Mouse (Mus musculus) forebrain, embryonic 13.5 days (tissue): Measurements from ENCODE around the gene Gstp2. TPM values are rescaled to one million over a fixed set of nuclear protein-coding genes. Genes with fewer than 3 reads are reported as not detected.

Experiments
- ATAC-seq: fragments of 200-750 bp; cut with Nextera tagmentation; 2 replicates; pipeline ENCODE4 v1.8.0; 2017
- H3K27ac ChIP-seq: fragments of 300-500 bp; sonication (generic); 2 replicates; pipeline ENCODE4 v1.5.1; 2015; ENCODE audit warnings: inconsistent platforms, mild to moderate bottlenecking, moderate library complexity
- H3K27me3 ChIP-seq: fragments of 300-500 bp; sonication (generic); 2 replicates; pipeline ENCODE4 v1.6.1; 2015; ENCODE audit warnings: mild to moderate bottlenecking, inconsistent platforms
- H3K36me3 ChIP-seq: fragments of 300-500 bp; sonication (generic); 2 replicates; pipeline ENCODE4 v1.6.1; 2015; ENCODE audit warnings: mild to moderate bottlenecking, inconsistent platforms; ENCODE audit not compliant: poor library complexity, severe bottlenecking
- H3K4me1 ChIP-seq: fragments of 300-500 bp; sonication (generic); 2 replicates; pipeline ENCODE4 v1.6.1; 2015; ENCODE audit warnings: inconsistent platforms
- H3K4me2 ChIP-seq: fragments of 300-500 bp; sonication (generic); 2 replicates; pipeline ENCODE4 v1.6.1; 2015; ENCODE audit warnings: inconsistent platforms, mild to moderate bottlenecking, moderate library complexity
- H3K4me3 ChIP-seq: fragments of 300-500 bp; sonication (generic); 2 replicates; pipeline ENCODE4 v1.5.1; 2015; ENCODE audit warnings: mild to moderate bottlenecking, inconsistent platforms
- H3K9ac ChIP-seq: fragments of 300-500 bp; sonication (generic); 2 replicates; pipeline ENCODE4 v1.6.1; 2015; ENCODE audit warnings: mild to moderate bottlenecking, inconsistent platforms
- H3K9me3 ChIP-seq: fragments of 300-500 bp; sonication (generic); replicated peaks from 2 replicates; pipeline ENCODE4 v1.6.1; 2016; ENCODE audit warnings: inconsistent platforms
- WGBS: fragments of 180-500 bp; shearing (Covaris S2); methylation state at CpG from one replicate; pipeline ENCODE4 v1.1.7; 2015; 5-methylcytosine and 5-hydroxymethylcytosine counted together
- polyA plus RNA-seq: library from polyadenylated mRNA; unstranded; fragments of >200 nt; fragmentation: Nextera tagmentation; extraction: Ambion mirVana; gene quantifications from 2 replicates; pipeline ENCODE4 v1.2.1, GENCODE M21; 2015

Gstp2 gene
- polyA plus RNA-seq, 1 experiment from 2014 or later: 2.5 TPM

DNA sequence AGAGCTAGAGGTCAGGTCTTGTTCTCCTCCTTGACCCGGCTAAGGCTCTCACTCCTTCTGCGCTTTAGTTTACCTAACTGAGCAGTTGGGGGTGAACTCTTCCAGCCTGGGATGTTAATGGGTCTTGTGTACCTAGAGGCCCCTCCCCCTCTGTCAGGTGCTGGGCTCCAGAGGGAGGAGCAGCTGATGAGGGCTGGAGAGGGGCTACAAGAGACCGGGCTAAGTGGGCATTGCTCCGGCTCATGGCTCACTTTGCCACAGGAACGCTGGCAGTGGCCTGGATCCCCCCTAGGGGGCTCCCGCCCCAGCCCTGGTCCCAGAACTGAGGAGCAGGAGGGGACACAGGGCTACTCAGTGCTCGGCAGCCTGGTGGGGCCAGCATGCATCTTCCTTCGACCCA lies 38.0 kb upstream of the Gstp2 start:
- Histone ChIP-seq H3K36me3 (no peaks in the 10 kb centered on the region), H3K27ac (no peak overlapping the region), H3K27me3 (0 out of 2 replicates have a peak, but pooled peaks cover 7% of the 10 kb centered on the region), H3K4me1 (no peaks in the 10 kb centered on the region), H3K9ac (no peak overlapping the region), H3K9me3 (no peaks in the 10 kb centered on the region), H3K4me2 (no peak overlapping the region), H3K4me3 (no peak overlapping the region)
- WGBS: 37% methylated on average over 8 of the region's 8 CpGs
- no peak for ATAC-seq

DNA sequence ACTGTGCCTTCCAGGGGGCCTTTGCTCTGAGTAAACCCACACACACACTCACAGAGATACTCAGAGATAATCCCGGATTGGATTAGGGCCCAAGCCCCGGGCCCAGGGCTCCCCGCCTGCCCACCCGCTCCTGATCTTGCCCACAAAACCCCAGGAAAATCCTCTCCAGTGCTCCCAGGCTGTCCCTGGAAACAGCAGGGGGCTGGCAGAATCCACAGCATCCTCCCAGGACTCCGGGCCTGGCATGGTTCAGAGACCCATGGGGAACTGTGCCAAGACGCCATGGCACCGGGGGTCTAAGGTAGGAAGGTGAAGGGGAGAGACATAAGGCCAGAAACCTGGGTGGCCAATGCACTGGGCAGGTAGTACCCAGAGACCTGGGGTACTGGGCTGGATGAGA lies 37.5 kb upstream of the Gstp2 start:
- WGBS: 76% methylated on average over 7 of the region's 7 CpGs
- no peak overlapping the region for H3K4me3 ChIP-seq
- H3K4me1 ChIP-seq: no peaks in the 10 kb centered on the region
- H3K27me3 ChIP-seq: 0 out of 2 replicates have a peak, but pooled peaks cover 7% of the 10 kb centered on the region
- no peak overlapping the region for H3K9ac ChIP-seq
- no peak overlapping the region for H3K27ac ChIP-seq
- no peak for ATAC-seq
- H3K36me3 ChIP-seq: no peaks in the 10 kb centered on the region
- H3K4me2 ChIP-seq: no peak overlapping the region
- H3K9me3 ChIP-seq: no peaks in the 10 kb centered on the region

DNA sequence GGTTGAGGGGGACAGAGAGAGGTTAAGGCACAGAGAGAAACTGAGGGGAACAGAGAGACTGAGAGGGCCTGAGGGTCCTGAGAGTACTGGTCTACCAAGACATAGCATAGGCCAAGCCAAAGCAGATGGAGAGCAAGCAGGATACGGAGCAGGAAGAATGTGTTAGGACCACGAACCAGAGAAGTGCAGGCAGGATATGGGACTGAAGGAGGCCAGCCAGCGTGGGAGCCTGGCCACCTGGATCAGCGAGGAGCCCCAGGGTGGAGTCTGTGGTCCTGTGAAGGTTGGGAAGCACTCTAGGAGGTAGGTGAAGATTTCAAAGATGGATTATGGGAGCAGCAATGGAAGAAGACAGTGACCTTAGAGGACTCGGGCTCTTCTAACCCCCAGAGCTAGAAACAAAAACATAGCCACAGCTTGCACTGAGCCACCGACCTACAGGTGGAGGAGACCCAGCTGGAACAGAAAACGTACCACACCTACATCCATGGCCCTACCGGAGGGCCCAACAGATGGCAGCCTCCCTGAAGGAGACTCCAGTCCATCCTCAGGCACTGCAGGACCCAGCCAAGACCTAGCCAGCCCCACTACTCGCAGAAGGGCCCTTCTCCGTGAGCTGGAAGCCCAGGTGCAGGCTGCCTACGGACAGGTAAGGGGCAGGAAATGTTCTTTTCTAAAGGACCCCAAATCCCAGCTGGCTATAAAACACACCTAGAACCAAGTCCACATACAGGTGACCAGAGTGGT lies 36.6 kb upstream of the Gstp2 start:
- Histone ChIP-seq H3K27me3 (0 out of 2 replicates have a peak, but pooled peaks cover 7% of the 10 kb centered on the region), H3K4me1 (no peaks in the 10 kb centered on the region), H3K9me3 (no peaks in the 10 kb centered on the region), H3K36me3 (no peaks in the 10 kb centered on the region), H3K27ac (no peak overlapping the region), H3K4me3 (no peak overlapping the region), H3K9ac (no peak overlapping the region), H3K4me2 (no peak overlapping the region)
- ATAC-seq: no peak
- WGBS: 84% methylated on average over 11 of the region's 11 CpGs

DNA sequence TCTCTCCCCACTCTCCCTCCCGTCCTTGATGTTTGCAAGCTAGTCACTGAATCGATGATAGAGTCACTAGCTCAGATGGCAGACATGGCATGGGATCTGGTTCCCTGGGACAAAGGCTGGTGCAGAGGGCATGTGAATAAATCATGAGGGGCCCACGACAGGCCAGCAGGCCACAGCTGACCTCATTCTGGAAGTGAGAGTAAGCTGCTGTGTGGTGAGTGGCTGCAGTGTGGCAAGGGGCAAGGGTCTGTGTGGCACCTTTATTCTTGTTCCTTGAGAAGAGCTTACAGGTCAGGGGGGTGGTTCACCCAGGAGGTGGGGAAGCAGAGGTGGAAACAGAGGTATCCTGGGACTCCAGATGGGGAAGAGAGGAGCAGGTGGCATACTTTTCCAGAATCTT lies 35.6 kb upstream of the Gstp2 start, which contains the start of gene Cabp2:
TSS of gene Cabp2 (plus strand) at position 185 of the 400 bp plus-strand sequence.
- ATAC-seq: no peak
- Histone ChIP-seq H3K9me3 (no peaks in the 10 kb centered on the region), H3K4me2 (no peak within 1 kb of the TSS), H3K27me3 (0 out of 2 replicates have a peak, but pooled peaks cover 7% of the 10 kb centered on the region), H3K27ac (no peak within 1 kb of the TSS), H3K36me3 (no peaks in the 10 kb centered on the region), H3K4me3 (no peak within 1 kb of the TSS), H3K4me1 (no peaks in the 10 kb centered on the region), H3K9ac (no peak within 1 kb of the TSS)
- 65% methylated on average over 3 of the region's 3 CpGs for WGBS

DNA sequence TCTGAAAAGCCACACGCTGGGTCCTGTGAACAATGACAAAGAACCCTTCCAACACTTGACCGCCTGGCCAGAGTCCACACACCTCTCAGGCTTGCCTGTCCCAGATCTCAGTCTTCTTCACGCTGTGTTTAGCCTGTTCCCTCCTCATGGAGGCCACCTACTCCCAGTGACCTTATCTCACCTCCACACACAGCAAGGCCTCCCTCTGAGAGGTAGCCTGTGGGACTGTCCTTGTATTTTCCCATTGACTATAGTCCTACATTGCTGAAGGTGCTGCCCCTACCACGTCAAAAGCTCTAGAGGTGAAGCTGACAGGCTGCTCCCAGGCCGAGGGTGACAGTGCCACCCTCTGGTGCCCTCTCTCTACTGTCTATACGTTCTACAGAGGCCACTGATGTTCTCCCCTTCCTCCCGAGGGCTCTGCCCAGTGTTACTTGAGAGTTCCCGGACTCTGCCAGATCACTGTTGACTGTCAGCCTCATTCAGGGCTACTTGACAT lies 34.7 kb upstream of the Gstp2 start:
- Histone ChIP-seq H3K4me2 (no peak overlapping the region), H3K27me3 (0 out of 2 replicates have a peak, but pooled peaks cover 7% of the 10 kb centered on the region), H3K9me3 (no peaks in the 10 kb centered on the region), H3K4me3 (no peak overlapping the region), H3K27ac (no peak overlapping the region), H3K4me1 (no peaks in the 10 kb centered on the region), H3K9ac (no peak overlapping the region), H3K36me3 (no peaks in the 10 kb centered on the region)
- ATAC-seq: no peak
- WGBS: 69% methylated on average over 8 of the region's 8 CpGs

DNA sequence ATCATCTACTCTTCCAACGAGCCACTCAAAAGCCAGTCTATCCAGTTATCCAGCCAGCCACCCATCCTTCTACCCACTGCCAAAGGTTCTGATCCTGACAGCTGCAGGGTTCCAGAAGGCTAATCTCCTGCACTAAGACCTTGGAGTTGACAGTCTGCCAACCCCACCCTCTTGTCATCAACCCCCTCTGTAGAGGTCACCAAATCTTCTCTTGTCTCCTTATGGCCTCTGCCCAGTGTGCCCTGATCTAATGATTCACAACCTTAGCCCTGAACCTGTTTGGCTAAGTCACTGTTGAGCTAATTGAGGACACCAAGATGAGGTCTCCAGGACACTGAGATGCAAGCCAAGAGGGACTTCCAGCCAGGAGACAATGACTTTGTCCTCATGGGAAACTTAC lies 33.8 kb upstream of the Gstp2 start:
- 0 out of 2 replicates have a peak, but pooled peaks cover 7% of the 10 kb centered on the region for H3K27me3 ChIP-seq
- no peak overlapping the region for H3K4me3 ChIP-seq
- H3K4me1 ChIP-seq: no peaks in the 10 kb centered on the region
- no peak overlapping the region for H3K9ac ChIP-seq
- no peaks in the 10 kb centered on the region for H3K36me3 ChIP-seq
- no peak for ATAC-seq
- no peaks in the 10 kb centered on the region for H3K9me3 ChIP-seq
- H3K27ac ChIP-seq: no peak overlapping the region
- WGBS: 91% methylated on average over 1 of the region's 1 CpGs
- no peak overlapping the region for H3K4me2 ChIP-seq

DNA sequence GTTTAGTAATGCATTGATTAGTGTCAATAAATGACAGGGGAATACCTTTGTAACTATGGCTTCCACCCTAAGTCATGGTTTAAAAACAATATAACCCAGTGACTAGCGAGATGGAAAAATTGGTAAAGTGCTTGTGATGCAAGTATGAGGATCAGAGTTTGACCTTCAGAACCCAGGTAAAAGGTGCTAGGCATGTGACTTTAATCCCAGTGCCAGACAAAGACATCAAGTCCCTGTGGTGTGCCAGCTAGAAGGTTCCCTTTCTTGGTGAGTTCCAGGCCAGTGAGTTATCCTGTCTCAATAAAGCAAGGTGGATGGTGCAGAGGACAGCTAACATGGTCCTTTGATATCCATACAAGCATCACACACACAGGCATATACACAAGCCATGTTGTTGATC lies 29.7 kb upstream of the Gstp2 start:
- no peaks in the 10 kb centered on the region for H3K36me3 ChIP-seq
- 79% methylated on average over 1 of the region's 1 CpGs for WGBS
- H3K4me3 ChIP-seq: no peak overlapping the region
- H3K27ac ChIP-seq: no peak overlapping the region
- H3K4me2 ChIP-seq: no peak overlapping the region
- H3K9me3 ChIP-seq: no peaks in the 10 kb centered on the region
- H3K4me1 ChIP-seq: no peaks in the 10 kb centered on the region
- ATAC-seq: no peak
- H3K9ac ChIP-seq: no peak overlapping the region
- H3K27me3 ChIP-seq: no peaks in the 10 kb centered on the region

DNA sequence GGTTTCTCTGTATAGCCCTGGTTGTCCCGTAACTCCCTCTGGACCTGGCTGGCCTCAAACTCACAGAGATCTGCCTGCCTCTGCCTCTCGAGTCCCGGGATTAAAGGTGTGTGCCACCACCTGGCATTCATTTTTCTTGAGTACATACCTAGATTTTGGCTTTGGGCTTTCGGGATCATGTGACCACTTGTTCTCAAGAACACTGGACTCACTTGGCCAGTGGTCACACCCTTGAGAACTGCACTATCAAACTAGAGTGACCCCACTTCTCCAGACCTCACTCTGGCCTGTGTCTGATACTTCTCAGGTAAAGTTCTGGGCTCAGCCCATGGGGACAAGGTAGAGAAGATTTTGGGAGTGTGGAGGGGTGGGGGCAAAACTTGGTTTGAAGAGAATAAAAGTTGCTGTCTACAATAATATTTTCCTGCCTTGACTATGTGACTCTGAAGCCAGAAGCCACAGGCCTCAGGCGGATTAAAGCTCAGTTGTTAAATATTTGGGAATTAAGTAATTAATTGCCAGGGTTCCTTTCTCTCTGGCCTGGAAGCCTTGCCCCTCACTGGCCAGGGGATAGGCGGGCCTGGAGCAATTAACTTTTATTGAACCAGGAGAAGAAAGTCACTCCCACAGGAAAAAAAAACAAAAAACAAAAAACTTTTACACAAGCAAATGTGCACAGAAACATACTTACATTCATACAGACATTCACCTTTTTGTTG lies 27.0 kb upstream of the Gstp2 start:
- no peak overlapping the region for H3K4me2 ChIP-seq
- no peaks in the 10 kb centered on the region for H3K36me3 ChIP-seq
- no peak for ATAC-seq
- H3K27me3 ChIP-seq: no peaks in the 10 kb centered on the region
- H3K9ac ChIP-seq: no peak overlapping the region
- no peak overlapping the region for H3K4me3 ChIP-seq
- H3K27ac ChIP-seq: no peak overlapping the region
- 81% methylated on average over 6 of the region's 6 CpGs for WGBS
- no peaks in the 10 kb centered on the region for H3K4me1 ChIP-seq
- H3K9me3 ChIP-seq: no peaks in the 10 kb centered on the region

DNA sequence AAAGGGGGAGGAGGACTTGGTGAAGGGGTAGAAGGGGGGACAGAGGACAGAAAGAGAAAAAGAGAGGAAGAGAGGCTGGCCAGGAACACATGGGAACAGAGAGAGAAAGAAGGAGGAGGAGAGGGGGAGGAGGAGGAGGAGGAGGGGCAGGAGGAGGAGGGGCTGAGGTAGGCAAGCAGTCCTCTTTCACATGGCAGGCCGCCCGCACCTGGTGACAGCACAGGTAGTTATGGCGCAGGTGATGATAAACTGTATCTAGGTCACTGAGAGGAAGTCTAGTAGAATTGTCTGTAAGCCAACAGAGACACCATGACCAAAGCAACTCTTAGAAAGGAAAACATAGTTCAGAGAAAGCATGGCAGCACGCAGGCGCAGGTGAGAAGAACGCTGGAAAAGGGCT lies 25.6 kb upstream of the Gstp2 start:
- Histone ChIP-seq H3K36me3 (no peaks in the 10 kb centered on the region), H3K4me3 (no peak overlapping the region), H3K27me3 (no peaks in the 10 kb centered on the region), H3K9ac (no peak overlapping the region), H3K27ac (no peak overlapping the region), H3K4me2 (no peak overlapping the region), H3K4me1 (no peaks in the 10 kb centered on the region), H3K9me3 (no peaks in the 10 kb centered on the region)
- ATAC-seq: no peak
- 88% methylated on average over 6 of the region's 6 CpGs for WGBS

DNA sequence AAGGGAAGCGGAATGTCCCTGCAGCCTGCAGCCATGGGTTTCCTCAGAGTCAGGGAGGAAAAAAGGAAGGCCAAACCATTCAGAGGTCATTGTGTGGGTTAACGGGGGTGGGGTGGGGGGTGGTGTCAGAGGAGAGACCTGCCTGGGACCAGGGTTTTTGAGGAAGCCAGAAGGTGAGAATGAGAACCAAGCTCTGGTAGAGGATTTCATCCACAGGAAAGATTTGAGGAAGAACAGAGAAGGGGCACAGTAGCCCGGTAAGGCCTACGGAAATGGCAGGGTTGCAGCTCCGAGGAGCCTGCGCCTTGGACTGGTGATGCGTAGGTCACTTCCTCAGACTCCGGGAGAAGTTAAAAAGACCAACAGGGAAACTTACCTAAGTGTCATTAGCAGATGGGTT lies 24.9 kb upstream of the Gstp2 start:
- H3K27me3 ChIP-seq: no peaks in the 10 kb centered on the region
- no peak for ATAC-seq
- no peak overlapping the region for H3K27ac ChIP-seq
- H3K9me3 ChIP-seq: no peaks in the 10 kb centered on the region
- no peaks in the 10 kb centered on the region for H3K36me3 ChIP-seq
- no peak overlapping the region for H3K4me2 ChIP-seq
- no peaks in the 10 kb centered on the region for H3K4me1 ChIP-seq
- H3K4me3 ChIP-seq: no peak overlapping the region
- WGBS: 83% methylated on average over 8 of the region's 8 CpGs
- H3K9ac ChIP-seq: no peak overlapping the region

DNA sequence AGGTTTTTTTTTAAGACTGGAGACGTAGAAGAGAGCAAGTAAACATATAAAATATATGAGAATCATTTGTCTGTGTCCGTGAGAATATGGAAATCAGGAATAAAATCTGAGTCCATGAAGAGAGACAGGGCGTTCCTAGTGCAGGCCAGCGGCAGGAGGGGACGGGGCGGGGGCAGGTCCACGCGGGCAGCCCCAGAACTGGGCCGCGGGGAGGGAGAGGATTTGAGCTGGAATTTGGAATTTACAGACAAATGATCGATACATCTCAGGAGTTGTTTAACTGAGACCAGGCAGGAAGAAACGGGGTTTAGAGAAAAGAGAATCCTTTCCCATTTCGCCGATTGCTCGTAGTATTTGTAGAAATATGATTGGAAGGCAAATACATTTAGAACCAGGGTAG lies 24.5 kb upstream of the Gstp2 start:
- no peaks in the 10 kb centered on the region for H3K36me3 ChIP-seq
- 74% methylated on average over 15 of the region's 15 CpGs for WGBS
- H3K27me3 ChIP-seq: no peaks in the 10 kb centered on the region
- H3K27ac ChIP-seq: no peak overlapping the region
- H3K9ac ChIP-seq: no peak overlapping the region
- no peaks in the 10 kb centered on the region for H3K9me3 ChIP-seq
- H3K4me3 ChIP-seq: no peak overlapping the region
- ATAC-seq: no peak
- no peak overlapping the region for H3K4me2 ChIP-seq
- H3K4me1 ChIP-seq: no peaks in the 10 kb centered on the region

DNA sequence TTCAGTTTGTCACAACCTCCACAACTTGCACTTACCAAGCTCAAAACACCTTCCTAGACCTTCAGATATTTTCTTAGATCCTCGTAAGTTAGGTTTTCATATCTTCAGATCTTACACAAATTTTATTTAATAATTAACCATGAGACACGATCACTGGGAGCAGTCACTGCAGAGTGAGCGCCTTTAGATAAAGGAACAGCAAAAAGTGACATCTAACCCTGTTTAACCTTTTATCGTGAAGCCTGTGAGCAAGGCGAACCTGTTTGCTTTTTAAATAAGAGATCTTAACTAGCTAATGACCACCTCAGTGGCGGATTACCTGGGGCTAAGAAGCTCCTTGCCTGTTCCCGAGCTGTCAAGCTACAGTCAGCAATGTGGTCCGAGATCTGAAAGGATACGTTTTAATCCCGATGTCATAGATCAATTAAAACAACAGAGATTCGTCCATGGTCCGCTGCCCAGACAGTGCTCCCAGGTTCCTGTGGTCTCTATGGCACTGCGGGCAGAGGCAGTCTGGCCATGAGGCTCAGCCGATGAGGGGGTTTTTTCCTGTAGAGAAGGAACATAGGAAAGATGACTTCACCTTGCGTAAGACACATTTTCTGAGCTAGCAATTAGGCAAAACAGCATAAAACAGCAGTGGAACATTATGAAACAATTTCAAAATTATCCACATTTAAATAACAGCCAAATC lies 23.0 kb upstream of the Gstp2 start:
- Histone ChIP-seq H3K4me3 (no peak overlapping the region), H3K9ac (no peak overlapping the region)
- WGBS: 60% methylated on average over 15 of the region's 15 CpGs

More for the DNA sequence above, 23.0 kb upstream of the Gstp2 start:
- Histone ChIP-seq H3K36me3 (no peaks in the 10 kb centered on the region), H3K9me3 (no peaks in the 10 kb centered on the region), H3K4me2 (no peak overlapping the region), H3K27me3 (no peaks in the 10 kb centered on the region), H3K27ac (no peak overlapping the region), H3K4me1 (no peaks in the 10 kb centered on the region)
- no peak for ATAC-seq
